Mouse (Mus musculus) megakaryocyte, adult 5-6 weeks (primary cell): ENCODE measurements at regions not wholly inside any gene's neighbourhood (a gene's known extent, or its start where the extent isn't known, plus 50 kb on each side); places are given as distances from the start of the nearest gene placed in this dataset.

Experiments used
- ATAC-seq: 2 replicates; pipeline ENCODE4 v1.8.0; 2016; ENCODE audit warnings: mild to moderate bottlenecking, inconsistent platforms; ENCODE audit not compliant: poor library complexity, severe bottlenecking

- no peak for ATAC-seq
Observed at GRCm38 (mm10) chr5:39557376-39558001, 197.8 kb downstream of the Hs3st1 start.

GRCm38 (mm10) chr5:39537044-39537443 lies 218.2 kb downstream of the Hs3st1 start:
- ATAC-seq = no peak

GRCm38 (mm10) chr5:39536351-39536750 lies 218.9 kb downstream of the Hs3st1 start:
- no peak for ATAC-seq

- ATAC-seq = no peak
Observed at GRCm38 (mm10) chr5:39510246-39510645, 245.0 kb downstream of the Hs3st1 start.

GRCm38 (mm10) chr5:39482756-39483155 lies 272.5 kb downstream of the Hs3st1 start:
- ATAC-seq = no peak

- no peak for ATAC-seq
Observed at GRCm38 (mm10) chr5:39458116-39458525, 297.2 kb downstream of the Hs3st1 start.

- no peak for ATAC-seq
Observed at GRCm38 (mm10) chr5:39453706-39454105, 301.6 kb downstream of the Hs3st1 start.

- ATAC-seq = no peak
Observed at GRCm38 (mm10) chr5:39440817-39441216, 314.5 kb downstream of the Hs3st1 start.

GRCm38 (mm10) chr5:39437463-39438201 lies 317.6 kb downstream of the Hs3st1 start:
- ATAC-seq = no peak

GRCm38 (mm10) chr5:39426053-39426452 lies 329.2 kb downstream of the Hs3st1 start:
- ATAC-seq = no peak

GRCm38 (mm10) chr5:39423720-39424119 lies 331.6 kb downstream of the Hs3st1 start:
- no peak for ATAC-seq

- ATAC-seq = no peak
Observed at GRCm38 (mm10) chr5:39418795-39419194, 336.5 kb downstream of the Hs3st1 start.

- ATAC-seq = no peak
Observed at GRCm38 (mm10) chr5:39417845-39418154, 337.5 kb downstream of the Hs3st1 start.

- no peak for ATAC-seq
Observed at GRCm38 (mm10) chr5:39417121-39417844, 338.0 kb downstream of the Hs3st1 start.

- ATAC-seq = no peak
Observed at GRCm38 (mm10) chr5:39416597-39417023, 338.7 kb downstream of the Hs3st1 start.

- ATAC-seq = no peak
Observed at GRCm38 (mm10) chr5:39412756-39413155, 342.5 kb downstream of the Hs3st1 start.

- no peak for ATAC-seq
Observed at GRCm38 (mm10) chr5:39390391-39390987, 364.8 kb downstream of the Hs3st1 start.

- no peak for ATAC-seq
Observed at GRCm38 (mm10) chr5:39384410-39384809, 370.9 kb downstream of the Hs3st1 start.

GRCm38 (mm10) chr5:39374199-39374598 lies 381.1 kb downstream of the Hs3st1 start:
- no peak for ATAC-seq

- ATAC-seq = no peak
Observed at GRCm38 (mm10) chr5:39348680-39349079, 406.6 kb downstream of the Hs3st1 start.

- ATAC-seq = no peak
Observed at GRCm38 (mm10) chr5:39347019-39347418, 408.3 kb downstream of the Hs3st1 start.

- ATAC-seq = peak; percentile 33
Observed at GRCm38 (mm10) chr5:39337917-39338316, 417.4 kb downstream of the Hs3st1 start.
